Mouse (Mus musculus): ENCODE results near the gene Chd3.

Gene Chd3

DNA sequence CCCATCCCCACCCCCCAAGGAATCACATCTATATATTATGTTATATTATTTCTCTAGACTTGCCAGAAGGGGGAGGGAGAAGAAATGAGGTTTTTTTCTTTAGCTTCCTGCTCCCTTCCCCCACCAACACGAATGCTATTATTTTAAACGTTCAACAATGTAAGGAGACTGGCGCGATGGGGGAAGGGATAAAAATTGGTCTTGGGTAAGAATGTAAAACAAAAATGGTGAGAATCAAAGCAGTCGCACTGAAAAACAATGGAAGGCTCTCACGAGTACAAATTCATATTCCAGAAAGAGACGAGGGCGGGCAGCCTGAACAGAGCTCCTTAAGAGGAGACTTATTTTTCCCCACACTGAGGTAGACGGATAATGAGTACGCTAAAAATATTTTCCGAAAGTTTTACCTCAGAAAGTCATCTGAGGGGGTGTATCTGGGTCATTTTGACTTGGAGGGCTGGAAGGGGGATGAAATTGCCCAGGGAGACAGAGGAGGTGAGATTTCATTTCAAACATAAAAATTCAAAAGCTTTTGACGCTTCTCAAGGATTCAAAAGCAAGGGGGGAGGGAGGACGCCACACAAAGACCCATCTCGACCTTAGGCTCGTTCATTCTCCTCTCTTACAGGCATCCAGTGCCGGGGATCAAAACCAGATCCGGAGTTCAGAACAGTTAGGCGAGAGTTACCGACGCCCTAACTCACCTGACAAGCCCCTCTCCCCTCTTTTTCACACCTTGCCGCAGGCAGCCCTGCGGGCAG, 2.2 kb downstream of the Chd3 start:
- in situ Hi-C loops (cut with MseI, MboI) = no loop called here

- in situ Hi-C loops (cut with MseI, MboI) = no loop called here
Measured at GRCm38 (mm10) chr11:69366157-69366854, 2.9 kb downstream of the Chd3 start.

GRCm38 (mm10) chr11:69365722-69366121, 3.5 kb downstream of the Chd3 start:
- in situ Hi-C loops (cut with MseI, MboI) = no loop called here

DNA sequence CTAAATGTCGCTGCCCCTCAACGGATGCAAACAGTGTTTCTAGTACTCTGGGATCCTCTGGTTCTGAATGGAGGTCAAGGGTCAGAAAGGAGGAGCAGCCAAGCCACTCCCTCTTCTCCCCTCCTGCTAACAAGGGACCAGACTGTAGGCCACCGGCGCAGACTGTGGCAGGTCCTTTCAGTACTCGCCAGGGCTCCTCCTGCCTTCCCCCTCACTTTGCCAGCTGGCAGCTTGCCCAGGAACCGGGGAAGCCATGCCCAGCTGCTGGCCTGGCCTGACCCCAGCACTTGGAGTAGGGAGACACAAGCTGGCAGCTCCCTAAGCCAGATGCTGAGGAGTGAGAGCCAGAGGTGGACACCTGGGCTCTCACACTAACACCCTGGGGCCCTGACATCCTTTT, 4.3 kb downstream of the Chd3 start:
- in situ Hi-C loops (cut with MseI, MboI) = no loop called here

DNA sequence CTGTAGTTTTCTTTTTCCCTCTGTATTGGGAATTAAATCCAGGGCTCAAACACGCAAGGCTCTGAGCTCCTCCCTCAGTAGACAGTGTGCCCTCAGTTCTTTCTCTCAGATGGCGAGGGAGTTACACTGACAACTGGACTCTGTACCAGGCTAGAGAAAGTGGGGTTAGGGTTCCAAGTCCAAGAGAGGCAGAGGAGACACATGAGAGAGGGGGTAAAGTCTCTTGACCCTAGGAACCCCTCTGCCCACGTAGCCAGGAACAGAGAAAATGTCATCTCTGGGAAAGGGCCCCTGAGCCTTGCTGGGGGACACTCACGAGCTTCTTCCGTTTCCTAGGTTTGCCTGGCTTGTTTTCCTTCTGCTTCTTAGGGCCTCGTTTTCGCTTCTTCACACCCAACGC, 4.8 kb downstream of the Chd3 start:
- in situ Hi-C loops (cut with MseI, MboI) = no loop called here

DNA sequence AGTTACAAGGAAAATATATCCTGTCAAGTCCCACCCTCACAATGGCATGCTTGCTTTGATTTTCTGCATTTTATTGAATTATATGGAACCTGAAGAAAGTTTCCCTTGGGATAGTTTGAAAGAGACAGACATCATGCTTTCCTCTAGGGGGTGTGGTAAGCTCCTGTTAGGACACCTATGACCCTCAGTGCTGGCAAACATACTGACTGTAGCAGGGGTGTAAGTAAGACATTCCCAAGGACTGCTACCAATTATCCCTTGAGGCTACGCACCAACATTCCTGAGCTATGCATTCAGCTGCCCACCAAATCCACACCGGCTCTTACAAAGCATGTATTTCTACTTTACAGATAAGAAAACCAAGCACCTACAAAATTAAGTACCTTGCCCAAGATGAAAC, 6.7 kb downstream of the Chd3 start:
- in situ Hi-C loops (cut with MseI, MboI) = no loop called here

GRCm38 (mm10) chr11:69362021-69362420, 7.2 kb downstream of the Chd3 start:
- in situ Hi-C loops (cut with MseI, MboI) = no loop called here

- in situ Hi-C loops (cut with MseI, MboI) = no loop called here
Measured at GRCm38 (mm10) chr11:69357690-69358089, 11.5 kb downstream of the Chd3 start.

DNA sequence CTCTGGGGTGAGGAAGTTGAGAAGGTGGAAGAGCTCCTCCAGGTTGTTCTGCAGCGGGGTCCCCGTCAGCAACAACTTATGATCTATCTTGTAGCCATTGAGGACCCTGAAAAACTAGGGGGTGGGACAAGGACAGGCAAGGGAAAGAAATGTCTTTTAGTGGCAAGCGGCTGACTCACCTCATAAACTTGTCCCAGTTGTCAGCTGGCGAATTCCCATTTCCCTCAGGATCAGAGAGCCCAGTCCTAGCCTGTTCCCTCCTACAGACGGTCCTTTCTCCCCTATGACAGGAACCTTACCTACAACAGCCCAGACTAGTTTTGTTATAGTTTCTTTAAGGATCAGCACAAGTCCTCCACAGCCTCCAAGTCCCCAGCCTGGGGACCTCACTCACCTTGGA, 12.7 kb downstream of the Chd3 start:
- in situ Hi-C loops (cut with MseI, MboI) = no loop called here

GRCm38 (mm10) chr11:69346441-69346840, 22.8 kb downstream of the Chd3 start:
- in situ Hi-C loops (cut with MseI, MboI) = no loop called here

DNA sequence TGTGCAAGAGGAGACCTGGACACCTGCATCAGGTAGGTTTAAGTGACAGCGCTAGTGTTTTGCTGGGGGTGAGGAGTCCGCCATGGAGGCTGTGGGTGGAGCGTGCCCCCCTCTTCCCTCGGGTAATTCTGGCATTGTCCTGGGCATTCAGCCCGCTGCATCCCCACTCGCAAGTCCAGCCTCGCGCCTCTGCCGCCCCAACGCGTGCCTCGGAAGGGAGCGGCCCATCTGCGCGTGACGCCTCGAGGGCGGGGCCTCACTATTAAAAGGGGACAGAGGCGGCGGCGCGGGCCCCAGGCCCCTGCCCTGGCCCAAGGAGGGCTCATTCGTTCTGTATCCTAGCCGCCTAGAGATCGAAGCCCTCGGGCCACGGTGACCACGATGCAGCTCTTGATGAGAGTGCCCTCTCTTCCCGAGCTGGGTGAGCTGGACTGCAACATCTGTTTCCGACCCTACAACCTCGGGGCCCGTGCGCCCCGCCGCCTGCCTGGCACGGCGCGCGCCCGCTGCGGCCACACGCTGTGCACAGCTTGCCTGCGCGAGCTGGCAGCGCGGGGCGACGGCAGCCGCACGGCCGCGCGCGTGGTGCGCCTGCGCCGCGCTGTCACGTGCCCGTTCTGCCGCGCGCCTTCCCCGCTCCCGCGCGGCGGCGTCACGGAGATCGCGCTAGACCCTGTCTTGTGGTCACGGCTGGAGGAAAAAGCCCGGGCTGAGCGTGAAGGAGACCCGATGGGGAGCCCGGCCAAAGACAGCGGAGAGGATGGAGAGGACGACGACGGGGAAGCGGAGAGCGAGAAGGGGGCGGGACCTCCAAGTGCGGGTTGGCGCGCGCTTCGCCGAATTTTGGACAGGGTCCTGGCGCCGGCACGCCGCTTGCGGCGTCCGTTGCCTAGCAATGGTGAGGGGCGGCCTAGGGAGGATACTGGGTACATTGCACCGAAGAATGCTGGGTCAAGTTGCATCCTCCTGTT, 28.8 kb downstream of the Chd3 start, which contains the start of gene Rnf227:
Gene Rnf227 (plus strand): TSS at position 301 of the 971 bp plus-strand sequence.
- in situ Hi-C loops (cut with MseI, MboI) = no loop called here

DNA sequence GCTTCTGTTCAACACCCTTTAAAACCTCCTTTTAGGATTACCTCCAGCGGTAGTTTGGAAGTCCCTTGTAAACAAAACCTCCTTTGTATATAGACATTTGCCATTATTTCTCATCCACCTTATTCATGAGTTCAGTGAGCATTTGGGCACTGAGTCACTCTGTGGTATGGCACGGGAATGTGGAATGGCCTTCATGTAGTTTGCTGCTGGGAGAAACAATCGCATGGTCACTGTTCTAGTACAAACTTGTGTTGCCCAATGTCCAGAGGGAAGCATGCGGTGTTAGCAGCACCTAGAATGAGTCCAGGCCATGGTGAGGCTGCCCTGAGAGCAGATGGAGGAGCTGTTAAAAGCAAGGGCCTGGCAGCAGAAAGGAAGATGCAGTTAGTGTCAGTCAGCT, 34.4 kb downstream of the Chd3 start:
- in situ Hi-C loops (cut with MseI, MboI) = no loop called here

- in situ Hi-C loops (cut with MseI, MboI) = no loop called here
Measured at GRCm38 (mm10) chr11:69333922-69334321, 35.3 kb downstream of the Chd3 start.

DNA sequence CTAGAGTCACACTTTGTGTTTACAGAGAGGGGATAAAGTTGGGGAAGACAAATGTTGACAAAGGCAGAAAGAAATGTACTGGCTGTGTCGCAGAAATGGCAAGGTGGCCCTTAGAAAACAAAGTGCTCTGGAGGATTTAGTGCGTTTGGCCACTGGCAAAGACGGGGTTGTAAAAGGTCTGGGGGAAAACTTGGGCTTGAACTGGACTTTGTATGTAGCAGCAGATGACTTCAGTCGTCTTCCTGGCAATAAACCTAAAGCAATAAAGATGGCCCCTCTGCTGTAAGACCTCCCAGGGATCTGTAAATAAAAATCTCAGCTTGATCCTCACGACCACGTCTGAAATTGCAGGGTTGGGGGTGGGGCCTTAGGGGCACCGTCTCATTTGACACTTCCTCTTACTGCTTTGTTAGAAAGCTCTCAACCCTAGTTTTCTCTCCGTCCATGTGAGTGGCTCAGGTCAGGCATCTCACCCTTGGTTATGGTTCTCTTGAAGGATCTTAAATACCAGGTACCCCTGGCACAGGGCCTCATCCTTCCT, 36.4 kb downstream of the Chd3 start:
- in situ Hi-C loops (cut with MseI, MboI) = no loop called here

GRCm38 (mm10) chr11:69331929-69332405, 37.2 kb downstream of the Chd3 start:
- in situ Hi-C loops (cut with MseI, MboI) = no loop called here

GRCm38 (mm10) chr11:69331152-69331551, 38.1 kb downstream of the Chd3 start:
- in situ Hi-C loops (cut with MseI, MboI) = no loop called here

- in situ Hi-C loops (cut with MseI, MboI) = no loop called here
Measured at GRCm38 (mm10) chr11:69328517-69328916, 40.7 kb downstream of the Chd3 start.

DNA sequence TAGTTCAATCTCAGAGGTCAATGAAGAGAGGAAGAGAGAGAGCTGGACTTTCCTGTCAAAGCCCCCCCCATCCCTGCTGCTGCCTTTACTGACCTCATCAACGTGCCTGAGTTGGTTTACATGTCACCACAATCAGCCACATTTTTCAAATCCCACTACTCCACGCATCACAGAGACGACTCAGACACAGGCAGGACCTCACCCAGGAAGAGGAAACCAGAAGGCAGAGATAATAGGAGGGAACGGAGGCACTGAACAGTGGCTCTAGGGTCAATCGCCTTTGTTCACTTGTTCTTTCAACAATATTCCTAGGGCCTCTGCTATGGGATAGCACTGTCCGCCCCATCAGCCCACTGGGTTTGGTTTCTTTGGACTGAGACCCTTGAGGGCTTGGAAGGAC, 41.6 kb downstream of the Chd3 start:
- in situ Hi-C loops (cut with MseI, MboI) = no loop called here

DNA sequence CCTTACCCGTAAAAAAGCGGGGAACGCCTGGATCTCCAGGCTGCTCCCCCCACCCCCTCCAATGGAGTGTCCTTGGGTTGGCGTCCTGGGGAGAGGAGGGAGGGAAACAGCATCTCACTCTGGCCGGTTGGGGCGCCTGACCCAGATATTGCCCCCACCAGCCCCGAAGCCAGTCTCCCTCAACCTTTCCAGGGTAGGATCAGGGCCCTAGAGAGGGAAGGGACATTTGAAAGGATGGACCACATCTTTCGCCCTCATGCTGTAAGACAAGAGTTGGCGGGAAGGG, 42.1 kb downstream of the Chd3 start:
- in situ Hi-C loops (cut with MseI, MboI) = no loop called here

DNA sequence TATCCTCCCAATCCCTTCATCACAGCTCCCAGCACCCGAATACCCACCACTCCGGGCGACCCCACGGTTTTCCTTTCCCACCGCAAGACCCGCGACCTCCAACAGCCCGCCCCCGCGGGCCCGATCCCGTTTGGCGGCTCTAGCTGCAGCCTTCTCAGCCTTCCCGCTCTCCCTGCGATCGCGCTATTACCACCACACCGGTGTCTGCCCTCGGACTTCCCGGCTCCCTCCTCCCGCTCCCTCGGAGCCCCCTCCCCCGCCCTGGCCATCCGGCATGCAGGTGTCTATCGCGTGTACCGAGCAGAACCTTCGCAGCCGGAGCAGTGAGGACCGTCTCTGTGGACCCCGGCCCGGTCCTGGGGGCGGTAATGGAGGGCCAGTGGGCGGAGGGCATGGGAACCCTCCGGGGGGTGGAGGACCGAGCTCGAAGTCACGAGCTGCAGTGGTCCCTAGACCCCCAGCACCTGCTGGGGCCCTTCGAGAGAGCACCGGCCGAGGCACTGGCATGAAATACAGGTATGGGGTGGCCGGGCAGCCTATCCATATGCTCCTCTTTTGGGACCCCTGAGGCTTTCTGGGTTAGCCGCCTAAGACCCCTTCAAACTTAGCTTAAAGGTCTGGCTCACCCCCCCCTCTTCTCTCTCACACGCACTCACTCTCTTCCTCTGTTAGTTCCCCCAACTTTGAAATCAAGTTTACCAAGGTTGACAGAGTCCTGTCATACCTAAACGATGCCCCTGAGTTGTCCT, 42.6 kb downstream of the Chd3 start:
- in situ Hi-C loops (cut with MseI, MboI) = no loop called here
